Mouse (Mus musculus): ENCODE data around the gene Dnase2a. TPM values are rescaled to one million over a fixed set of nuclear protein-coding genes. Genes with fewer than 3 reads are reported as not detected.

Gene Dnase2a
- polyA plus RNA-seq, 1 experiment = 9.1 TPM

- no peak for TF ChIP-seq CTCF (IDR thresholded peaks at IDR 0.05; ENCODE audit: borderline replicate concordance, insufficient read depth, low read depth, low read length)
- TF ChIP-seq POLR2A (IDR thresholded peaks at IDR 0.05; ENCODE audit: borderline replicate concordance, insufficient read depth, low read length) = no peak
- WGBS = 90% methylated on average over 1 of the region's 1 CpGs
Observed at GRCm38 (mm10) chr8:84878915-84879314, 29.4 kb upstream of the Dnase2a start.

GRCm38 (mm10) chr8:84884728-84885127 is 23.6 kb upstream of the Dnase2a start:
- no peak overlapping the region for H3K27ac ChIP-seq (ENCODE audit: insufficient read depth, low read length)
- no peaks in the 10 kb centered on the region for H3K4me1 ChIP-seq (ENCODE audit: control insufficient read depth, insufficient read depth, low read length)
- WGBS = 73% methylated on average over 4 of the region's 4 CpGs
- no peak for DNase-seq
- no peak for TF ChIP-seq POLR2A (IDR thresholded peaks at IDR 0.05; ENCODE audit: borderline replicate concordance, insufficient read depth, low read length)
- no peak for TF ChIP-seq CTCF (IDR thresholded peaks at IDR 0.05; ENCODE audit: borderline replicate concordance, insufficient read depth, low read depth, low read length)
- H3K4me3 ChIP-seq (replicated peaks; ENCODE audit: insufficient read depth, low read depth, low read length) = no peak overlapping the region
- H3K27me3 ChIP-seq (ENCODE audit: control insufficient read depth, insufficient read depth, low read length) = no peaks in the 10 kb centered on the region

More at GRCm38 (mm10) chr8:84878915-84879314, 29.4 kb upstream of the Dnase2a start:
- Histone ChIP-seq H3K27me3 (ENCODE audit: control insufficient read depth, insufficient read depth, low read length) (no peaks in the 10 kb centered on the region), H3K4me1 (ENCODE audit: control insufficient read depth, insufficient read depth, low read length) (peaks cover 7% of the 10 kb centered on the region), H3K4me3 (replicated peaks; ENCODE audit: insufficient read depth, low read depth, low read length) (no peak overlapping the region), H3K27ac (ENCODE audit: insufficient read depth, low read length) (no peak overlapping the region)
- no peak for DNase-seq

- Histone ChIP-seq H3K4me3 (replicated peaks; ENCODE audit: insufficient read depth, low read depth, low read length) (no peak overlapping the region), H3K4me1 (ENCODE audit: control insufficient read depth, insufficient read depth, low read length) (peaks cover 8% of the 10 kb centered on the region; the same call in 1 of the 2 replicates), H3K27me3 (ENCODE audit: control insufficient read depth, insufficient read depth, low read length) (no peaks in the 10 kb centered on the region), H3K27ac (ENCODE audit: insufficient read depth, low read length) (no peak overlapping the region)
- 98% methylated on average over 3 of the region's 3 CpGs for WGBS
- TF ChIP-seq CTCF (IDR thresholded peaks at IDR 0.05; ENCODE audit: borderline replicate concordance, insufficient read depth, low read depth, low read length) = no peak
- no peak for TF ChIP-seq POLR2A (IDR thresholded peaks at IDR 0.05; ENCODE audit: borderline replicate concordance, insufficient read depth, low read length)
- DNase-seq = no peak
Observed at GRCm38 (mm10) chr8:84888280-84888679, 20.1 kb upstream of the Dnase2a start.

GRCm38 (mm10) chr8:84889141-84889540 is 19.2 kb upstream of the Dnase2a start:
- no peak overlapping the region for H3K4me3 ChIP-seq (replicated peaks; ENCODE audit: insufficient read depth, low read depth, low read length)
- H3K4me1 ChIP-seq (ENCODE audit: control insufficient read depth, insufficient read depth, low read length) = peaks cover 8% of the 10 kb centered on the region; the same call in 1 of the 2 replicates
- no peak for DNase-seq
- TF ChIP-seq POLR2A (IDR thresholded peaks at IDR 0.05; ENCODE audit: borderline replicate concordance, insufficient read depth, low read length) = no peak
- no peak for TF ChIP-seq CTCF (IDR thresholded peaks at IDR 0.05; ENCODE audit: borderline replicate concordance, insufficient read depth, low read depth, low read length)
- WGBS = 35% methylated on average over 1 of the region's 1 CpGs
- H3K27ac ChIP-seq (ENCODE audit: insufficient read depth, low read length) = no peak overlapping the region
- H3K27me3 ChIP-seq (ENCODE audit: control insufficient read depth, insufficient read depth, low read length) = no peaks in the 10 kb centered on the region

GRCm38 (mm10) chr8:84892993-84893708 is 15.2 kb upstream of the Dnase2a start:
- no peak for DNase-seq
- no peak for TF ChIP-seq CTCF (IDR thresholded peaks at IDR 0.05; ENCODE audit: borderline replicate concordance, insufficient read depth, low read depth, low read length)
- no peak for TF ChIP-seq POLR2A (IDR thresholded peaks at IDR 0.05; ENCODE audit: borderline replicate concordance, insufficient read depth, low read length)
- Histone ChIP-seq H3K27me3 (ENCODE audit: control insufficient read depth, insufficient read depth, low read length) (no peaks in the 10 kb centered on the region), H3K4me3 (replicated peaks; ENCODE audit: insufficient read depth, low read depth, low read length) (peak overlapping the region; percentile 68), H3K27ac (ENCODE audit: insufficient read depth, low read length) (no peak overlapping the region), H3K4me1 (ENCODE audit: control insufficient read depth, insufficient read depth, low read length) (peaks cover 8% of the 10 kb centered on the region; the same call in 1 of the 2 replicates)
- 11% methylated on average over 31 of the region's 31 CpGs for WGBS

GRCm38 (mm10) chr8:84893709-84894134 is 14.6 kb upstream of the Dnase2a start, which contains the start of gene Gcdh:
Gene Gcdh, minus strand, starts transcription at chr8:84893921.
- H3K4me1 ChIP-seq (ENCODE audit: control insufficient read depth, insufficient read depth, low read length) = peaks cover 8% of the 10 kb centered on the region; the same call in 1 of the 2 replicates
- no peaks in the 10 kb centered on the region for H3K27me3 ChIP-seq (ENCODE audit: control insufficient read depth, insufficient read depth, low read length)
- H3K4me3 ChIP-seq (replicated peaks; ENCODE audit: insufficient read depth, low read depth, low read length) = peak within 1 kb of the TSS; percentile 68
- H3K27ac ChIP-seq (ENCODE audit: insufficient read depth, low read length) = no peak within 1 kb of the TSS
- TF ChIP-seq POLR2A (IDR thresholded peaks at IDR 0.05; ENCODE audit: borderline replicate concordance, insufficient read depth, low read length) (peak; percentile 51; the same call in 1 of the 2 replicates), CTCF (IDR thresholded peaks at IDR 0.05; ENCODE audit: borderline replicate concordance, insufficient read depth, low read depth, low read length) (no peak)
- peak; percentile 92 to 97 for DNase-seq
- WGBS = 0% methylated on average over 11 of the region's 11 CpGs

GRCm38 (mm10) chr8:84895963-84896362 is 12.4 kb upstream of the Dnase2a start:
- no peak for TF ChIP-seq CTCF (IDR thresholded peaks at IDR 0.05; ENCODE audit: borderline replicate concordance, insufficient read depth, low read depth, low read length)
- TF ChIP-seq POLR2A (IDR thresholded peaks at IDR 0.05; ENCODE audit: borderline replicate concordance, insufficient read depth, low read length) = no peak
- 23% methylated on average over 5 of the region's 5 CpGs for WGBS
- Histone ChIP-seq H3K4me1 (ENCODE audit: control insufficient read depth, insufficient read depth, low read length) (peaks cover 8% of the 10 kb centered on the region; the same call in 1 of the 2 replicates), H3K4me3 (replicated peaks; ENCODE audit: insufficient read depth, low read depth, low read length) (no peak overlapping the region), H3K27me3 (ENCODE audit: control insufficient read depth, insufficient read depth, low read length) (no peaks in the 10 kb centered on the region), H3K27ac (ENCODE audit: insufficient read depth, low read length) (no peak overlapping the region)
- DNase-seq = no peak

- DNase-seq = no peak
- WGBS = 64% methylated on average over 4 of the region's 4 CpGs
- Histone ChIP-seq H3K27ac (ENCODE audit: insufficient read depth, low read length) (no peak overlapping the region), H3K27me3 (ENCODE audit: control insufficient read depth, insufficient read depth, low read length) (no peaks in the 10 kb centered on the region), H3K4me3 (replicated peaks; ENCODE audit: insufficient read depth, low read depth, low read length) (no peak overlapping the region), H3K4me1 (ENCODE audit: control insufficient read depth, insufficient read depth, low read length) (peaks cover 2% of the 10 kb centered on the region; the same call in 1 of the 2 replicates)
- no peak for TF ChIP-seq POLR2A (IDR thresholded peaks at IDR 0.05; ENCODE audit: borderline replicate concordance, insufficient read depth, low read length)
- no peak for TF ChIP-seq CTCF (IDR thresholded peaks at IDR 0.05; ENCODE audit: borderline replicate concordance, insufficient read depth, low read depth, low read length)
Observed at GRCm38 (mm10) chr8:84901071-84901470, 7.3 kb upstream of the Dnase2a start.

Measured in cerebellum, adult 2 months (tissue).